Mouse (Mus musculus): ENCODE measurements around the gene Sema4g. TPM values are rescaled to one million over a fixed set of nuclear protein-coding genes. Genes with fewer than 3 reads are reported as not detected.

The Sema4g gene
- total RNA-seq, 2 experiments from 2014 or later: 23.2 to 23.5 TPM

DNA sequence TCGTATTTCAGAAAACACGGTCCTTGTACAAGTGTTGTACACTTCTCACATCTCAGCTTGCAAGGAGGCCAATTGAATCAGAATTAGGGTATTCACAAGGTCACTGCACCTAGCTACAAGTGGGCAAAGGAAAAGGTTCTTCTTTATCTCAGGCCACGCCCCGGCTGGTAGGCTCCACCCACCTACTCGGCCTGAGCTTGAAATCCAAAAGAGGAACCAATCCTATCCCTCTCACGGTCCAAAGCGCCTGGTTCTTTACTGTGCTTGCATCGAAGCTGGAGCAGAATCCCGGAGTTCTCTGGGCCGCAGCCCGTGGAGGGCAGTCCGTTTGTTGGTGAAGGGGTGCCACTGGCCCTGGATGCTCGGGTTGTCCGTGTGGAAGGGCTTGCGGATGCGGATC lies 16.5 kb downstream of the Sema4g start, which contains the start of gene Twnk:
Gene Twnk, plus strand, starts transcription at position 220 of the 400 bp plus-strand sequence.
- no peak for DNase-seq

DNA sequence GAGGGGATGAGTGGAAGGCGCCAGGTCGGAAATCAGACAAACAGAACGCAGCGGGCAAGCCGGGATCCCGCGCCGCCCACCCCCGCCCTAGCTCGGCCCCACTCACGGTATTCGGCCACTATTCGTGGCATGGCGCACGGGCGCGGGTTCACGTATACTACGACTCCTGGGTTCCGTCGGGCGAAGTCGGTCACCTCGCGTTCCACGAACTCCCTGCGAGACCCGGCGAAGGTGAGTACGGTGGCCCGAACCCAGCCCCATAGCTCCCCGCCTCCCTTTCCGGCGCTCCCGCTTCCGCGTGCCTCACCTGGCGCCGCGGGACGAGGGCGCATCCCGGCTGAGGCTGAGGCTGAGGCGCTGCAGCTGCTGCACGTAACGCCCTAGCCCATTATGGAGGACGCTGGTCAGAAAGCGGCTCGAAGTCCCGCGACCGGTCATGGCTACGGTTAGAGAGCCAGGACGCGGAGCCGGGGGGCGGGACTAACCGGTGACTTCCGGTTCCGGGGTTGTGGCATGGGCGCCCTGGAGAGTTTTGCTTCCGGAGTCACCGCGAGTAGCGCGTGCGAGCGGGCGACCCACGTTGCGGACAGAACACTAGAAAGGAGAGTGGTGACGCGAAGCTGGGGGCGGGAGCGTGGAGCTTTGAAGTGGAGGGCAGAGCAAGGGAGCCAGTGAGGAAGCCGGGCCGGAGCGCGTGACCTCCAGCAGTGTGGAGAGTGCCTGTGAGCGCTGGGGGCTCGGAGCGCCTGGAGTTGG lies 17.2 kb downstream of the Sema4g start, which contains the start of gene Mrpl43:
Gene Mrpl43, minus strand, starts transcription at position 486 of the 756 bp plus-strand sequence.
- peak; percentile 95 to 96 for DNase-seq

DNA sequence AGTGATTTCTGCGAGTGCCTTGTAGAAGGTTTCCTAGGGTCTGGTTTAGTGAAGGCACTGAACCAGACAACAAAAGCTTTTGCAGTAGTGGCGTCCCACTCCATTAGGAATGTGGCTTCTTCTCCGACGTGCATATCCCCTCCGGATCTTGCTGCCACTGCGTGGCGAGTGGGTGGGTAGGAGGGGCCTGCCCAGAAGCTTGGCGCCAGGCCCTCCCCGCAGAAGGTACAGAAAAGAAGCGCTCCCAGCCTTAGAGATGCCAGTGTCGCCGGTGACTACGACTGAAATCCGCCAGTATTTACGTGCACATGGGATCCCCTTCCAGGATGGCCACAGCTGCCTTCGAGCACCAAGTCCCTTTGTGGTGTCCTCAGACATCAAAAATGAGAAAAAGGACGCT lies 18.1 kb downstream of the Sema4g start:
- DNase-seq: no peak

DNA sequence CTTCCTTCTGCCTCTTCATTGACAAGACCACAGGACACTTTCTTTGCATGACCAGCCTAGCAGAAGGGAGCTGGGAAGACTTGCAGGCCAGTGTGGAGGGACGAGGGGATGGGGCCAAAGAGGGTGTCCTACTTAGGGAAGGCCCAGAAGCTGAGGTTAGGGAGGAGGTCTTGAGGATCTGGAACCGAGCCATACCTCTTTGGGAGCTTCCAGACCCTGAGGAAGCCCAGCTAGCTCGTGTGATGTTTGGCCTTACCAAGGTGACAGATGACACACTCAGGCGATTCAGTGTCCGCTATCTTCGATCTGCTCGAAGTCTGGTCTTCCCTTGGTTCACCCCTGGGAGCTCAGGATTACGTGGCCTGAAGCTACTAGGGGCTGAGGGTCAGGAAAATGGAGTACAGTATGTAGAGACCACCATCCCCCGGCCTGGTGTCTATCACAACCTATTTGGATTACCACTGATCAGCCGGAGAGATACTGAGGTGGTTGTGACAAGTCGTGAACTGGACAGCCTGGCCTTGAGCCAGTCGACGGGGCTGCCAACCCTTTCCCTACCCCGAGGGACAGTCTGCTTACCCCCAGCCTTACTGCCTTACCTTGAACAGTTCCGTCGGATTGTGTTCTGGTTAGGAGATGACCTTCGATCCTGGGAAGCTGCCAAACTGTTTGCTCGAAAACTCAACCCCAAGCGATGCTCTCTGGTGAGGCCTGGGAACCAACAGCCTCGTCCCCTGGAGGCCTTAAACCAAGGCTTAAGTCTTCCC lies 18.7 kb downstream of the Sema4g start:
- no peak for DNase-seq

DNA sequence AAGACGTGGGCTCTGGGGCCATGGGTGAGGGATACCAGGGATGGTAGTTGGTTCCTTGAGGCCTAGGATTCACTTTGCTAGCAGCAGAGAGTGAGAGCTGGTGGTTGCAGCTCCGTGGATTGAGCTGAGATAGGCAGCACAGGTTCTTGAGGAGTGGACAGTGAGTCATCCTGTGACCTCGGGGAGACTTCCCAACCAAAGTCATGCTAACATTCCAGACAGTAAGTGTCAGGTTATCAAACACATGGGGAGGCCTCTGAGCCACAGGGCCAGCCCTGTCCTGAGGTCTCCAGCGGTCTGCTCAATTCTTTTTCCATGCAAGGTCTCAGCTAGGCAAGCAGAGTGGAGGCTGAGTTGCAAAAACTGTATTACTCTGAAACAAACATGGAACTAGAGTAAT lies 21.7 kb downstream of the Sema4g start:
- DNase-seq: no peak

DNA sequence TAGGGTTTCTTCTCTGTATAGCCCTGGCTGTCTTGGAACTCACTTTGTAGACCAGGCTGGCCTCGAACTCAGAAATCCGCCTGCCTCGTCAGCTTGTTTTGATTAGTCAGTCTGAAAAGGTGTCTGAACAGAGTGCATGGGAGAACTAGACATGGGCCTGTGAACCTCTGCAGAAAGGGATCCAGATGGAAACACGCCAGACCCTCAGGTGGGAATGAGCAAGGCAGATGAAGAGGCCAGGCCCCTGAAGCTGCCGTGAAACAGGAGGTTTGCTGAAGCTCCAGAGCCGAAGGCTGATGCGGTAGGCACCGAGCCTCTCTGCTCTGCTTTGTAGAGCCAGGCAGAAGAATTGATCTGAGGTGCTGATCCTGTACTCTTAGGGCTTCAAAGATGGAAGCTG lies 23.3 kb downstream of the Sema4g start:
- no peak for DNase-seq

DNA sequence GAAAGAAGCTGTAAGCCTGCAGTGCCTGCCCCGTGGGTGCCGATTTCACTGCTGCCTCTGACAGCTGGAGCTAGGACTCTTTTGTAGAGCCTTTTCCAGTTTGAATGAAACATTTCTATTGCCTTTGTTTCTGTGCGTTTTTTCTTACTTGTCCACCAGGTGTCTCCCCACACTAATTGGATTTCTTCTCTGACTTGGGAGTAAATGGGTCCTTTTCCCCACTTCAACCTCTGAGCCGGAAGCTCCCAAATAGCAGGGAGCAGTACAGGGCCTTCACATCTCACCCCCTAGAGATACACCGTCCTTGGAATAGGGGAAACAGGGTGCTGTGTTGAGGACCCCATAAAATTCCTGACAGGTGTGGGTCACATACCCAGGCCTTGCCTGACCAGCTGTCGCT lies 23.7 kb downstream of the Sema4g start:
- no peak for DNase-seq

DNA sequence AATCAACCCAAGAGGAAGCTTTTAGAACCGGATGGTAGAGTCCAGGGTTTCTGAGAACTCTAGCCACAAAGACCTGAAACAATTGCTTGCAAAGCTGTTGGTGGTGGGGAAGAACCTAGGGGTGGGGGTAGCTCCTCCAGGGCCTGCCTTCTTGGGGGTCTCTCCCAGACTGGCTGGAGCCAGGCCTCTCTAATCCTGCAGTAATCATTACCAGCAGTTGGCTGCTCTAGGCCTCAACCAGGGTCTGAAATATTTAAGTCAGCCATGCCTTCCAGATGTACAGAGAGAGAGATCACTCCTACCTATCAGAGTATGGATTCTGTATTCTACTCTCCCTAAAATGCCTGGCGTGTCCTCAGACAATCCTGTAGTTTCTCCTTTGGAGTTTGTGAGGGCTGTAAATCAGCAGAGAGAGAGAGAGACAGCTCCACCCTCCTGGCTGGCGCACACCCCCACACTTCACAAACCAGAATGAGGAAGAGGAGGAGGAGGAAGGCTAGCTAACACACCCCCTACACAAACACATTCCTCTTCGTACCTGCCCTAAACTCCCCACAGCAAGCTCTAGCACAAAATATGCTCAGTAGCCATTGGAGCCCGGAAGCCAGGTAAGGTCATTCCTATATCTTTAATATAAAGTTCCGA lies 24.8 kb downstream of the Sema4g start:
- DNase-seq: no peak

DNA sequence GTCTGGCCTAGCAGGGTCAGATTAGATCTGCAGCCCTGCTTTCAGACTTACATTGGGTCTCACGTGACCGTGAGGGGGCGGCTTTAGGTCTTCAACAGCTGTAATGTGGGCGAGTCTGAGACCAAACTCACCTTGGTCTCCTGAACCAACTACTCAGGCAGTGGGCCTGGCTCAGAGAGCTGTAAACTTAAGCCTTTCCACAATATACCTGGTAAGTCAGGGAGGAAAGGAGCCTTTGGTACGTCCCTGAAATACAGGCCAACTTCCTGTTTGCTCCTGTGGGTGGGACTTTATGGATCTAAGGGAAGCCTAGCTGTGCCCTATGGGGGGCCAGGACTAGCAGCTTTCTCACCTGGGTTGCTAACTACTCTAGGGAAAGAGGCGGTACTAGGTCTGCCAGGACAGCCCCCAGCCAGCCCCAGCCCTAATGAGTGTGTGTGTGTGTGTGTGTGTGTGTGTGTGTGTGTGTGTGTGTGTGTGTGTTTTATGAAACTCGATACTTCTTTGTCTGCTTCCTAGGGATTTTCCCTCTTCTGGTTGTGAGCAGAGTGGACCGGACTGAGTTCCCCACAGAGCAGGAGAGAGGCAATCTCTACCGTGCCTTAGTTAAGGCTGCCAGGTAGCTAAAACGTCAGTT lies 25.6 kb downstream of the Sema4g start, which contains the start of gene Lzts2:
Gene Lzts2, plus strand, starts transcription at position 80 of the 637 bp plus-strand sequence.
- no peak for DNase-seq

DNA sequence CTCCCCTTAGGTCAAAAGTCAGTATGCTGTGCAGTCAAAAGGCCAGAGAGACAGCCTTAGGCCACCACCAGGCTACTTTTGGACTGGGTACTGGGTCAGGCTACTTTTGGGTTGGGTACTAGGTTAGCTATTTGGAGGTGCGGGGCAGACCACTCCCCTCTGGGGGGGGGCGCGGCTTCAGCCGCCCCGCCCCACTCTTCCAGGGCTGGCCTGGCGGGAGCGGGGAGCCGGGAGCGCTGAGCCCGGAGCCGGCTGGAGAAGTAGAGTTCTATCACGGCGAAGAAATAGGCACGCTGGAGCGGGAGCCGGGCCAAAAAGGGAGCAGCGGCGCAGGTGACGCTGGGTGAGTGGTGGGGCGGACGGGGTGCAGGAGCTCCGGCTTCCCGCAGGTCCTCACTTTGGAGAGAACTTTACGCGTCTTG lies 26.1 kb downstream of the Sema4g start:
- DNase-seq: no peak

DNA sequence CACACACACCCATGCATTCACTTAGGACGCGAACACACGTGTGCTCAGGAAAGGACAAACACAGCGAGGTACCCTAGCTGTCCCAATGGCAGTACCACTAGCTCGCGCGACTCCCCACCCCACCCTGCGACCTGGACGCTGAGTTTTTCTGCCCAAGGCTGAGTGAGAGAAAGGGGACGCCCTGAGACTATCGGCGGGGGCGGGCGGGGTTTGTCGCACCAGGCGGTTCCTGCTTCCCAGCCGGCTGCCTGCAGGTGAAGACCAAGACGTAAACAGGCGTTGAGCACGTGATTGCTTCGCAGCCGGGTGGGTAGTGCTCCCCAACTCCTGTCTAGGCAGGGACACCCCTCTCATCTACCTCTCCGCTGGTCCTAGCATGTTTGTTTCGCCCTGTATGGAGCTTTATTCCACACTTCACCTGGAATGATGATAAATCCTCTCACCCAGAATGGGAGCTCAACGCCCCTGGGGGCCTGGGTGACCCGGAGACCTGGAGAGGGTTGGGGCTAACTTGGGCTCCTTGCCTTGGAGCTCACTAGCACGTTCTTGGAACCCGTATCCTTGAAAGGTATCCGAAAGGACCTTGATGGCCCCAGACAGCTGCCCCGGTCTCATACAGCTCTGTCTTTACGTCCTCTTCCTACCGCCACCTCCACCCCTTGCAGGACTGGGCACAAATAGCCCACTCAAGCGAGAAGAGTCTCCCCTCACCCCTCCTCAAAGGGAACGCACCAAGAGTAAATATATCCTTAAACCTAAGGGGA lies 26.8 kb downstream of the Sema4g start:
- no peak for DNase-seq

DNA sequence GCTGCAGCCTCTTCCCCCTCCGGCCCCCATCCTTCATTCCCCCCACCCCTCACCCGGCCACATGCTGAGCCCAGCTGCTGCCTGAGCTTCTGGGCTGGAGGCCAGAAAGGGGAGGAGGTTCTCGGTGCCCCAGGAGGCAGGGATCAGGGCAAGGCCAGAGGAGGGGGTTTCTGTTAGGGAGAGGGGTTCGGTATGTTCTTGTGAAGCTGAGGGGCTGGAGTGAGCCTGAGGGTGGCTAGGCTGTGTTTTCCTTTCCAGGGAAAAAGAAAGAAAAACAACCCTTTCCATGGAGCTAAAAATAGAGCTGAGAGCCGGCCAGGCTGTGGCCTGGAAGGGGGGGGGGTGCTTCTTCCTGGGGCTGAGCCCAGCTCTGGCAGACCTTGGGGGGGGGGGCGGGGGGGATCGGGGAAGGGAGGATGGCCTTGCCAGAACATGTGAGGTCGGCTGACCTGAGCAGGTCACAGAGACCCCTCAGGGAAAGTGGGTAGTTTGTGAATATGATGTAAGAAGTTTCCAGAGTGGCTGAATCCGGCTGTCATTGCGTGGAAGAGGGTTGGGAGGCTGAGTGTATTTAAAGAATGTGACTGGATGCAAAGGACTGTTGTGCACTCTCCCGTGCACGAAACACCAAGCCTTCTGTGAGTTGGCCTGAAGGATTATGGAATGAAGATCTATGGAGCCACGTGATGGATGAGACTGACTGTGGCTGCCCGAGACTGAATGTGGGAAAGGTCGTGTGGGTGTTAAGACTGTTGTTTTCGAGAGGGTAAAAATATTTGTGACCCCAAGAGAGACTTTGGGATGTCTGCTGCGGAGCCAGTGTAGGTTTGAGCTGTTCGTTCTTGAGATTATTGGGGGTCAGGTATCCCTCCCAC lies 27.7 kb downstream of the Sema4g start:
- peak in 1 of 2 experiments; percentile 62 for DNase-seq

DNA sequence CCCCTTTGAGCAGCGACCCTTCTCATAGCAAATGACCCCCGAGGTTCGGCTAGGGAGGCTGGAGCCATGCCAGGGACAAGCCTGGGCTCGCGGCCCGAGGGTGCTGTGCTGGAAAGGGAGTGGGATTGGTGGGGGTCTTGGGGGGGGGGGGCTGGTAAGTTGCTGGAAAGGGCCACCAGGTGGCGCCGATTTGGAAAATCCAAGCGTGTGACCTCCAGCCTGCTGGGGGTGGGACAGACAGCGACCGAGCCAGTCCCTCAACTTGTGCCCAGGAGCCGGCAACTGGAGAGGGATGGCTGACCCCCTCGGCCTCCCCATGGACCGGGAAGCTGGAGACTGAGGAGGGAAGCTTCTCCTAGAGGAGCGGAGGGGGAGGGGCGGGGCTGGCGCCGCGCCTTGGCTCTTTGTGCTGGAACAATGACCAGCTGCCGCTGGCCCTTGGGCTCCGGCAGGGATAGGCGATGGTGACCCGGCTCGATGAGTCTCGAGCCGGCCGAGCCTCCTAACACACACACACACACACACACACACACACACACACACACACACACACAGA lies 28.4 kb downstream of the Sema4g start:
- DNase-seq: peak; percentile 66 to 74

DNA sequence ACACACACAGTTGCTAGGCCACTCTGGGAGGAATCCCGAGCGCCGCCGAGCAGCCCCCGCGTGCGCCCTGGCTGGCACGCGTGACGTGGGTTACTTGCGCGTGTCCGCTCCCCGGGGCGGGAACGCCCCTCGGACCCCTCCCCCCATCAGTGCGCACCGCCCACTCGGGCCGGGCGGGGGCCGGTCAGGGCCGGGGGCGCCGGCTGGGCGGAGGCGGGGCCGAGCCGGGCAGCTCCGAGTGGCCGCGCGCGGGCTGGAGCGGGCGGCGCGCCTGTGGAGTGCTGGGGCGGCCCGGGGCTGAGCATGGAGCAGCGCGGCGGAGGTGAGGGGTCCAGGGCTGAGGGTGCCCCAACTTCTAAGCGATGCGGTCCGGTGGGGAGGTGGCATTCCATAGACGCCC lies 29.0 kb downstream of the Sema4g start:
- peak; percentile 81 to 82 for DNase-seq

DNA sequence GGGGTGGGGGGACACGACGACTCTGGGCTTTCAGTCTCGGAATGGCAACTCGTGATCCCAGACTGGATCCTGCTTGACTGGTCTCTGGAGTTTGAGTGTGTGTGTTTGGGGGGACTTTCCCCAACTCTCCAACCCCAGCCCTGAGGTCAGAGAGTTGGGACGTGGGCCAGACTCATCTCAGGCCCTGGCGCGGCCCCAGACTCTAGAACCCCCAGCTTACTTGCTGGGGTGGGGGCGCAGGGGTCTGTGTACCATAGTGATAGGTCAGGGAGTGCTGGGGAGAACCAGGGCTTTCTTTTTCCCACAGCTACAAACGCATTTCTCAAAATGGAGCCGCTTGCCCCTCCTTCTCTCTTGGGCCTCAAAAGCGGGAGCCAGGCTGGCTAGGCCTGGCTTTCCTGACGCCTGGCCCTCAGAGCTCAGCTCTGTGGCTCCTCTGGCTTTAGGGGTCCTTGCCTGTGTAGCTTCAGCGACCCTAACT lies 29.5 kb downstream of the Sema4g start:
- DNase-seq: no peak

DNA sequence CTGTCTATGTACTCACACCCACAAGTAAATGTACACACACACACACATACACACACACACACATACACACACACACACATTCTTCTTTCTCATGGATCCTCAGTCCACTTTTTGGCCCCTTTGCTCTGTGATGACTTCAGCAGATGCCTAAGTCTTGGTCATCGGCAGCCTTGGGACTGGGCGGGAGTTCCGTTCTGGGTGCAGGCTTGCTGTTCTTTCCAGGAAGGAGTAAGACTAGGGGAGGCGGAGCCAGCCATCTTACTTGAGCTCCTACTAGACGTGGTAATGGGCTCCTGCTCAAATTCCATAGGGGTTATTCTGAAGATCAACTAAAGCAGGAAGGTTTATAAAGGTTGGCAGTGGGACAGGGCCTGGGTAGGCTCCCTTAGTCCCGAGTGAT lies 31.4 kb downstream of the Sema4g start:
- DNase-seq: no peak

DNA sequence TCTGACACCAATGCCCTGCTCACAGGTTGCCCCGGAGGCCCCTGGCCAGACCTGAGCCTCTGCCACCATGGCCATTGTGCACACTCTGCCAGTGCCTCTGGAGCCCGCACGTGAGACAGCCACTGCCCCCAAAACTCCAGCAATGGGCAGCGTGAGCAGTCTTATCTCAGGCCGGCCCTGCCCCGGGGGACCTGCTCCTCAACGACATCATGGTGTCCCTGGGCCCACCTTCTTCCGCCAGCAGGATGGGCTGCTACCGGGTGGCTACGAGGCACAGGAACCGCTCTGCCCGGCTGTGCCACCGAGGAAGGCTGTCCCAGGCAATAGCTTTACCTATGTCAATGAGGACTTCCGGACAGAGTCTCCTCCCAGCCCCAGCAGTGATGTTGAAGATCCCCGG lies 32.5 kb downstream of the Sema4g start:
- DNase-seq: no peak

DNA sequence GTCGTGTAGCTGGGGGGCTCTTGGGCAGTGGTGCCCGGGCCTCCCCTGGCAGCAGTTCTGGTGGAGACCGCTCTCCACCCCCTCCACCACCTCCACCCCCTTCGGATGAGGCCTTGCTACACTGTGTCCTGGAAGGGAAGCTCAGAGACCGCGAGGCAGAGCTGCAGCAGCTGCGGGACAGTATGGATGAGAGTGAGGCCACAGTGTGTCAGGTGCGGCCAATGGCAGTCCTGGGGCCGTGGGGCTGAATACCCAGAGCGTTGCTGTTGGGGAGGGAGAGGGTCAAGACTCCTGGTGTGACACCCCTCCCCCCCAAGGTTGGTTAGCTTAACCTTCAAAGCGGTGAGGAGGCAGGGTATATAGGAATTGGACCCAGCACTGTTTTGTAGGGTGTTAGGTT lies 35.1 kb downstream of the Sema4g start:
- DNase-seq: no peak

DNA sequence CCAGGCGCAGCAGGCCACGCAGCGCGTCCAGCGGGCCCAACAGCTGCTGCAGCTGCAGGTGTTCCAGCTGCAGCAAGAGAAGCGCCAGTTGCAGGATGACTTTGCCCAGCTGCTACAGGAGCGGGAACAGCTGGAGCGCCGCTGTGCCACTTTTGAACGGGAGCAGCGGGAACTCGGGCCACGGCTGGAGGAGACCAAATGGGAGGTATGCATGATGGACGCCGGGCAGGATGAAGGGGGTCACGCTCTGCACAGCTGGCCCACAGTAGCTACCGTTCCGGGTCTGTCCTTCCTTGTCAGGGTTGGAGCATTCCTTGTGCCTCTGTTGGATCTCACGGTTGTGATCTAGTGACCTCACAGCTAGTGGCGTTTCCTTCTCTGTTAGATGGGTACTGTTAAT lies 35.9 kb downstream of the Sema4g start:
- DNase-seq: no peak

DNA sequence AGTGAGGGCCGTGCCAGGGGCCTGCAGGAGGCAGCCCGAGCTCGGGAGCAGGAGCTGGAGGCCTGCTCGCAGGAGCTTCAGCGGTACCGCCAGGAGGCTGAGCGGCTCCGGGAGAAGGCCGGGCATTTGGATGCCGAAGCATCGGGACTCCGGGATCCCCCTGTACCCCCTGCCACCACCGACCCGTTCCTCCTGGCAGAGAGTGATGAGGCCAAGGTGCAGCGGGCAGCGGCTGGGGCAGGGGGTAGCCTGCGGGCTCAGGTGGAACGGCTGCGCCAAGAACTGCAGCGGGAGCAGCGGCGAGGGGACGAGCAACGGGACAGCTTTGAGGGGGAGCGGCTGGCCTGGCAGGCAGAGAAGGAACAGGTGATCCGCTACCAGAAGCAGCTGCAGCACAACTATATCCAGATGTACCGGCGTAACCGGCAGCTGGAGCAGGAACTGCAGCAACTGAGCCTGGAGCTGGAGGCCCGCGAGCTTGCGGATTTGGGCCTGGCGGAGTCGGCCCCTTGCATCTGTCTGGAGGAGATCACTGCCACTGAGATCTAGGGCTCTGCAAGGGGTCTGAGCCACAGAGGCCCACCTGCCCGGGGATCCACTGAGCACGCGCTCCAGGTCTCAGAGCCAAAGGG lies 37.2 kb downstream of the Sema4g start:
- no peak for DNase-seq
